Mouse (Mus musculus): ENCODE data around the gene Zdhhc18.

DNA sequence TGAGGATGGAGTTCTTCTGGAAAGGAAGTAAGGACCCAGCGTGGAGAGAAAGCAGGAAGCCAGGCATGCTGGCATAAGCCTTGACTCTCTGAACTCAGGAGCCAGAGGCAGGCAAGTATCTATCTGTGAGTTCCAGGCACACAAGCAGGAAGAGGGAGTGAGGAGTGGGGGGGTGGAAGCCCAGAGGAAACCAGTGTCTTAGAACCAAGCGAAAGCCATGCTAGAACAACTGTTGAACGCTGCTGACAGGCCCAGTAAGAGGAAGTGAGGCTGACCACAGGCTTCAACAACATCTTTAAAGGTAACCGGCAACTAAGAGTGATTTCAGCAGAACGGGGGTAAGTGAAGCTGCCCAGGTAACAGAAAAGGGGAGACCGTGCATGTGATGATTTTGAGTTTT, 16.2 kb upstream of the Zdhhc18 start:
- no peak for TF ChIP-seq CTCF (IDR thresholded peaks at IDR 0.05; ENCODE audit: control insufficient read depth, insufficient read depth, insufficient replicate concordance, low read depth, low read length)
- TF ChIP-seq POLR2A (IDR thresholded peaks at IDR 0.05; ENCODE audit: control insufficient read depth, low read depth, low read length), result no peak

Data from testis, adult 2 months (tissue).